Mouse (Mus musculus): ENCODE measurements around the gene Lsm12. TPM values are rescaled to one million over a fixed set of nuclear protein-coding genes. Genes with fewer than 3 reads are reported as not detected.

Lsm12 gene
- polyA plus RNA-seq, 1 experiment from 2014 or later, result 119 TPM

- Histone ChIP-seq H3K4me1 (replicated peaks) (peaks cover 27% of the 10 kb centered on the region), H3K27ac (no peak overlapping the region), H3K27me3 (ENCODE audit: insufficient read depth, poor library complexity, severe bottlenecking) (no peaks in the 10 kb centered on the region), H3K4me3 (no peak overlapping the region), H3K9me3 (no peaks in the 10 kb centered on the region), H3K36me3 (peaks cover 70% of the 10 kb centered on the region)
- DNase-seq (ENCODE audit: low spot score), result no peak
- WGBS, result 88% methylated on average over 9 of the region's 9 CpGs
Observed at GRCm38 (mm10) chr11:102193657-102194440, 8.8 kb upstream of the Lsm12 start.

GRCm38 (mm10) chr11:102190848-102191247 is 5.8 kb upstream of the Lsm12 start:
- Histone ChIP-seq H3K4me3 (peak overlapping the region; percentile 72), H3K9me3 (no peaks in the 10 kb centered on the region), H3K36me3 (peaks cover 41% of the 10 kb centered on the region), H3K27me3 (ENCODE audit: insufficient read depth, poor library complexity, severe bottlenecking) (no peaks in the 10 kb centered on the region), H3K27ac (no peak overlapping the region), H3K4me1 (replicated peaks) (peaks cover 27% of the 10 kb centered on the region)
- 52% methylated on average over 4 of the region's 4 CpGs for WGBS
- DNase-seq (ENCODE audit: low spot score), result no peak

GRCm38 (mm10) chr11:102189461-102190436 is 4.7 kb upstream of the Lsm12 start, which contains the start of gene G6pc3:
G6pc3 (plus strand) TSS chr11:102189620.
- WGBS, result 4% methylated on average over 50 of the region's 50 CpGs
- no peaks in the 10 kb centered on the region for H3K9me3 ChIP-seq
- peak within 1 kb of the TSS; percentile 87 for H3K27ac ChIP-seq
- no peaks in the 10 kb centered on the region for H3K27me3 ChIP-seq (ENCODE audit: insufficient read depth, poor library complexity, severe bottlenecking)
- peaks cover 35% of the 10 kb centered on the region for H3K4me1 ChIP-seq (replicated peaks)
- peak within 1 kb of the TSS; percentile 72 for H3K4me3 ChIP-seq
- peak; percentile 88 for DNase-seq (ENCODE audit: low spot score)
- peaks cover 30% of the 10 kb centered on the region for H3K36me3 ChIP-seq

- no peaks in the 10 kb centered on the region for H3K9me3 ChIP-seq
- H3K27me3 ChIP-seq (ENCODE audit: insufficient read depth, poor library complexity, severe bottlenecking), result no peaks in the 10 kb centered on the region
- no peak for DNase-seq (ENCODE audit: low spot score)
- peak overlapping the region; percentile 72 for H3K4me3 ChIP-seq
- H3K27ac ChIP-seq, result peak overlapping the region; percentile 87
- H3K36me3 ChIP-seq, result peaks cover 23% of the 10 kb centered on the region
- WGBS, result 70% methylated on average over 6 of the region's 6 CpGs
- H3K4me1 ChIP-seq (replicated peaks), result peaks cover 39% of the 10 kb centered on the region
Observed at GRCm38 (mm10) chr11:102188980-102189379, 3.9 kb upstream of the Lsm12 start.

- H3K36me3 ChIP-seq, result peaks cover 21% of the 10 kb centered on the region
- 86% methylated on average over 1 of the region's 1 CpGs for WGBS
- peaks cover 47% of the 10 kb centered on the region for H3K4me1 ChIP-seq (replicated peaks)
- no peak overlapping the region for H3K27ac ChIP-seq
- H3K4me3 ChIP-seq, result no peak overlapping the region
- H3K9me3 ChIP-seq, result no peaks in the 10 kb centered on the region
- H3K27me3 ChIP-seq (ENCODE audit: insufficient read depth, poor library complexity, severe bottlenecking), result no peaks in the 10 kb centered on the region
- no peak for DNase-seq (ENCODE audit: low spot score)
Observed at GRCm38 (mm10) chr11:102186235-102186634, 1.1 kb upstream of the Lsm12 start.

- no peaks in the 10 kb centered on the region for H3K27me3 ChIP-seq (ENCODE audit: insufficient read depth, poor library complexity, severe bottlenecking)
- WGBS, result 69% methylated on average over 3 of the region's 3 CpGs
- H3K4me3 ChIP-seq, result peak overlapping the region; percentile 97
- H3K27ac ChIP-seq, result peak overlapping the region; percentile 97
- peaks cover 42% of the 10 kb centered on the region for H3K4me1 ChIP-seq (replicated peaks)
- peaks cover 26% of the 10 kb centered on the region for H3K36me3 ChIP-seq
- H3K9me3 ChIP-seq, result no peaks in the 10 kb centered on the region
- DNase-seq (ENCODE audit: low spot score), result no peak
Observed at GRCm38 (mm10) chr11:102185677-102186076, 581 bp upstream of the Lsm12 start.

GRCm38 (mm10) chr11:102184253-102184645 is 847 bp downstream of the Lsm12 start:
- H3K9me3 ChIP-seq, result no peaks in the 10 kb centered on the region
- H3K4me3 ChIP-seq, result peak overlapping the region; percentile 97
- H3K27ac ChIP-seq, result peak overlapping the region; percentile 97
- H3K36me3 ChIP-seq, result peaks cover 41% of the 10 kb centered on the region
- no peaks in the 10 kb centered on the region for H3K27me3 ChIP-seq (ENCODE audit: insufficient read depth, poor library complexity, severe bottlenecking)
- DNase-seq (ENCODE audit: low spot score), result no peak
- peaks cover 27% of the 10 kb centered on the region for H3K4me1 ChIP-seq (replicated peaks)
- WGBS, result 9% methylated on average over 7 of the region's 7 CpGs

GRCm38 (mm10) chr11:102179836-102180235 is 5.3 kb downstream of the Lsm12 start:
- H3K36me3 ChIP-seq, result peaks cover 85% of the 10 kb centered on the region
- no peaks in the 10 kb centered on the region for H3K9me3 ChIP-seq
- no peak overlapping the region for H3K4me3 ChIP-seq
- H3K27me3 ChIP-seq (ENCODE audit: insufficient read depth, poor library complexity, severe bottlenecking), result no peaks in the 10 kb centered on the region
- DNase-seq (ENCODE audit: low spot score), result no peak
- H3K4me1 ChIP-seq (replicated peaks), result peaks cover 15% of the 10 kb centered on the region
- H3K27ac ChIP-seq, result no peak overlapping the region

- Histone ChIP-seq H3K4me3 (no peak overlapping the region), H3K9me3 (no peaks in the 10 kb centered on the region), H3K36me3 (peaks cover 94% of the 10 kb centered on the region), H3K27me3 (ENCODE audit: insufficient read depth, poor library complexity, severe bottlenecking) (no peaks in the 10 kb centered on the region), H3K4me1 (replicated peaks) (no peaks in the 10 kb centered on the region), H3K27ac (no peak overlapping the region)
- 92% methylated on average over 5 of the region's 5 CpGs for WGBS
- no peak for DNase-seq (ENCODE audit: low spot score)
Observed at GRCm38 (mm10) chr11:102168689-102169088, 16.4 kb downstream of the Lsm12 start.

- Histone ChIP-seq H3K27ac (no peak overlapping the region), H3K36me3 (peaks cover 97% of the 10 kb centered on the region), H3K9me3 (no peaks in the 10 kb centered on the region), H3K4me1 (replicated peaks) (no peaks in the 10 kb centered on the region), H3K4me3 (no peak overlapping the region), H3K27me3 (ENCODE audit: insufficient read depth, poor library complexity, severe bottlenecking) (no peaks in the 10 kb centered on the region)
- WGBS, result 91% methylated on average over 5 of the region's 5 CpGs
- no peak for DNase-seq (ENCODE audit: low spot score)
Observed at GRCm38 (mm10) chr11:102167539-102167938, 17.6 kb downstream of the Lsm12 start.

GRCm38 (mm10) chr11:102165971-102166722 is 18.9 kb downstream of the Lsm12 start:
- 86% methylated on average over 6 of the region's 6 CpGs for WGBS
- DNase-seq (ENCODE audit: low spot score), result no peak
- H3K27ac ChIP-seq, result no peak overlapping the region

GRCm38 (mm10) chr11:102159781-102160180 is 25.3 kb downstream of the Lsm12 start:
- WGBS, result 82% methylated on average over 5 of the region's 5 CpGs
- Histone ChIP-seq H3K4me3 (no peak overlapping the region), H3K27me3 (ENCODE audit: insufficient read depth, poor library complexity, severe bottlenecking) (no peaks in the 10 kb centered on the region), H3K9me3 (no peaks in the 10 kb centered on the region), H3K4me1 (replicated peaks) (peaks cover 10% of the 10 kb centered on the region), H3K36me3 (peaks cover 43% of the 10 kb centered on the region), H3K27ac (no peak overlapping the region)
- DNase-seq (ENCODE audit: low spot score), result no peak

More at GRCm38 (mm10) chr11:102165971-102166722, 18.9 kb downstream of the Lsm12 start:
- no peak overlapping the region for H3K4me3 ChIP-seq
- no peaks in the 10 kb centered on the region for H3K27me3 ChIP-seq (ENCODE audit: insufficient read depth, poor library complexity, severe bottlenecking)
- H3K36me3 ChIP-seq, result peaks cover 99% of the 10 kb centered on the region
- H3K4me1 ChIP-seq (replicated peaks), result no peaks in the 10 kb centered on the region
- H3K9me3 ChIP-seq, result no peaks in the 10 kb centered on the region

All from hindbrain, embryonic 10.5 days (tissue).